Comparison of ENCODE assay signal across 20 mouse cellular contexts in the genomic region with DNA sequence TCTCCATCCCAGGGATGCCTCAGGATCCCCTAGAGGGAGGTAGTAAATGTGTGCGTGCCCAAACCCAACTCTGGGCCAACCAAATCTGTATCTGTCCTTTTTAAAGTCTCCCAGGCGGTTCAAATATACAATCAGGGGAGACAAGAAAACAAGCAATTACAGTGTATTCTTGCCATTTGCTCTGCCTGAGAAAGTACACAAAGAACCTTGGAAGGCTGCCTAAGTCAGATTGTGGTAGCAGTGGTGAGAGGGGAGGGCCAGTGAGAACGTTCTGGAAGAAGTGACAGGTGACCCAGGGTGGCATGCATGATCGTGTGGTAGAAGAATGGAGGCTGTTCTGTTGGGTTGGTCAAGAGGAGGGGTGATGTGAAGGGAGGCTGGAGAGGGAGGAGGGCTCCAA. TPM values are rescaled to one million over a fixed set of nuclear protein-coding genes. Genes with fewer than 3 reads are reported as not detected.
"Had no signal": no experiment of that assay in that cellular context is flagged by ENCODE, and none has a peak within 500 bp of the region (broad histone marks: within the 10 kb centered on the region; RNA-seq: fewer than 3 reads in every experiment).

No protein-coding gene starts in this region.

- DNase-seq: right cerebral cortex, adult 18-20 months; right cerebral cortex, postnatal 14 days; right cerebral cortex, postnatal 25 days; right cerebral cortex, postnatal 4 days; spleen, adult 18-20 months; thymus, adult 18-20 months; thymus, adult 2 months; thymus, postnatal 14 days; thymus, postnatal 25 days; thymus, postnatal 36 days; thymus, postnatal 4 days had no signal

- H3K27ac ChIP-seq: neural tube, embryonic 12.5 days; neural tube, embryonic 13.5 days; neural tube, embryonic 15.5 days; stomach, embryonic 15.5 days; stomach, postnatal 0 days had no signal

- H3K4me2 ChIP-seq: neural tube, embryonic 12.5 days; neural tube, embryonic 13.5 days; neural tube, embryonic 15.5 days; stomach, embryonic 15.5 days had no signal

- H3K9me3 ChIP-seq: neural tube, embryonic 12.5 days; neural tube, embryonic 13.5 days; neural tube, embryonic 15.5 days; stomach, embryonic 15.5 days had no signal

- H3K4me1 ChIP-seq: stomach, embryonic 15.5 days had no signal

- H3K36me3 ChIP-seq: neural tube, embryonic 12.5 days; neural tube, embryonic 13.5 days; neural tube, embryonic 15.5 days; stomach, embryonic 15.5 days had no signal

- H3K27me3 ChIP-seq: neural tube, embryonic 12.5 days; stomach, embryonic 15.5 days had no signal

- H3K9ac ChIP-seq: neural tube, embryonic 12.5 days; neural tube, embryonic 13.5 days; neural tube, embryonic 15.5 days; stomach, embryonic 15.5 days had no signal

- H3K4me3 ChIP-seq: neural tube, embryonic 12.5 days; neural tube, embryonic 13.5 days; neural tube, embryonic 15.5 days; stomach, embryonic 15.5 days had no signal

RNA-seq across cellular contexts. Expression of gene Ccl1, which starts 46.4 kb away (rescaled TPM):
- polyA plus RNA-seq: neural tube, embryonic 11.5 days; neural tube, embryonic 12.5 days; spleen, adult 2 months; stomach, embryonic 14.5 days; stomach, embryonic 15.5 days; stomach, embryonic 16.5 days; stomach, postnatal 0 days had no signal
